Mouse (Mus musculus): ENCODE measurements around the gene Crnn.

Gene Crnn

DNA sequence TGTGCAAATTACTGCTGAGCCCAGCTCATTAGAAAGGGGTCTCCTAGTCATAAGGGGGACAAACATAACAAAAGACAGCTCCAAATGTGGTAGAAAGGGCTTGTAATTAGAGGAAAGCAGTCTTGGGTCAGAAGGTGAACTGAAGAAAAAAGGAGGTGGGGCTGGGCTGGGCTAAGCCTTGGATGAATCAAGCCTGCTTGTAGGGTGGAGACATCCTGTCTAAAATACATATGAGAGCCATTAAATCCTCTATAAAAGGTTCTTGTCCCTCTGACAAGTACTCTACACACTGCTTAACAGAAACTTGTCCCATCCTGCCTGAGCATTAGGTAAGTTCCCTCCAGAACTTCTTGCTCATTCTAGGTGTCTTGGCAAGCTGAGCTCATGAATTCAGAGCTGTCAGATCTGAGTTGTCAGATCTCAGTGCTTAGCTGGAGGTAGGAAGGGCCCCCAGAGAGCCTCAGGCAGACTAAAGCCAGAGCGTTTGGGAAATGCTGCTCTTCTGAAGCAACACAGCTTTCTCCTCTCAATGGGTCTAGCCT lies at the start of gene Crnn:
Gene Crnn, plus strand, starts transcription at position 278 of the 542 bp plus-strand sequence.
- DNase-seq (ENCODE audit: low spot score): peak; percentile 0

DNA sequence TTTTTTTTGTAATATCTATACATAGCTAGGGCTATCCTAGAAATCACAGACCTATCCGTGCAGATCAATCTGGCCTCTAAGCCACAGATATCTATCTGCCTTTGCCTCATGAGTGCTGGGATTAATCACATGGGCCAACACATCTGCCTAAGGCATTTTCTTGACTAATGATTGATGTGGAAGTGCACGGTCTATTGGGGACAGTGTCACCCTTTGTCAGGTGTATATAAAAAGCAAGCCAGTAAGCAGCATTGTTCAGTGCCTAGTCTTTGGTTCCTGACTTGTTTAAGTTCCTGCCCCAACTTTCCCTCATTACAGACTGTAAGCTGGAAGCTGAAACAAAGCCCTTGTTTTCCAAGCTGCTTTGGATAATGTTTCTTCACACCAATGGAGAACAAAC lies 48.1 kb upstream of the Crnn start:
- no peak for DNase-seq (ENCODE audit: low spot score)

DNA sequence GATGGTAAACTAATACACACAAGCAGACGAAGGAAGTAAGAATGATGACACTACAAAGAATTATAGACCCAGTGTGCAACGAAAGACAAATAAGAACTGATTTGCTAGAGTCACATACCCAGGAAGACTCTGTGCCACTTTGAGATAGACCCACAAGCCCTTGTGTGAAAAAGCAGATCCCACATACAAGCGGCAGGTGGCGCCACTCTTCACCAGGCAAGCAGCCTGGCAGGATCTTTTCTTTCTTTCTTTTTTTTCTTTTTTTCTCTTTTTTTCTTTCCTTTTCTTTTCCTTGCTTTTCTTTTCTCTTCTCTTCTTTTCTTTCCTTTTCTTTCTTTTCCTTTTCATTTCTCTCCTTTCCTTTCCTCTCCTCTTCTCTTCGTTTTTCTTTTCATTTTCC lies 32.9 kb upstream of the Crnn start:
- peak; percentile 4 for DNase-seq (ENCODE audit: low spot score)

GRCm38 (mm10) chr3:93114481-93114880 lies 30.1 kb upstream of the Crnn start:
- peak; percentile 78 for DNase-seq (ENCODE audit: low spot score)

DNA sequence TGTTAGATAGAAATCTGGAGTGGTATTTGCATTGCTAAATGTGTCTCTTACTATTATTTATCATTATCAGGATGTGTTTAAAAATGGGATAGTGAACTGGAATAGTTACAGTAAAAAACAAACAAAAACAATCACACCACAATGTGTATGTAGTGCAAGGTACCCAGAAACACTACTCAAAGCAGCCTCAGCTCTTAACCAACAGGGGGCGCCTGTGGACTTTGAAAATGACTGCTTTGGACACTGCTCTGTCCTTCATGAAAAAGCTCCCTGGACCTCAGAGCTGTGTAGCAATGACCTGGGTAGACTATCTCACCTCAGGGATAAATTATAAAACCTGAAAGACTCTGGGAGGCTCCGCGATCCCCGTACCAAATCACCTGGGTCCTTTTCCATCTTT lies 25.5 kb upstream of the Crnn start:
- peak; percentile 9 for DNase-seq (ENCODE audit: low spot score)

DNA sequence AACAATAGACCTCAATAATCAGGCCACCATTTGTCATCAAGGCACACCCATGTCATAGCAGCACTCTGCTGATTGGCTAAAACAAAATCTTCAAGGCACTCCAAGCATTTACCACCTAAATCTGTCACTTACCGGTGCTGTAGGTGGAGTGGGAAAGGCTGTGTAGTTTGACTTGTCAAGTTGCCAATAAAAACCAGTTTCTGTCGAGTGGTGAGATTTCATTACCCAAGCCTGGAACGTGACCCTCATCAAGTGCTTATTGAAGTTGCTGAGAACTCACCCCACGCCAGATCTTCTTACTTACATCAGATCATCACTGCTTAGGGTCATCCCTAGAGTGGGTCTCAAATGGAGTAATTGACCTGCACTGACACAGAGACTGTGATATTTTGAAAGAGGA lies 16.5 kb upstream of the Crnn start:
- no peak for DNase-seq (ENCODE audit: low spot score)

GRCm38 (mm10) chr3:93129076-93129475 lies 15.5 kb upstream of the Crnn start:
- DNase-seq (ENCODE audit: low spot score): no peak

GRCm38 (mm10) chr3:93130460-93130859 lies 14.1 kb upstream of the Crnn start:
- DNase-seq (ENCODE audit: low spot score): peak; percentile 67

GRCm38 (mm10) chr3:93162502-93162901 lies 17.9 kb downstream of the Crnn start:
- no peak for DNase-seq (ENCODE audit: low spot score)

DNA sequence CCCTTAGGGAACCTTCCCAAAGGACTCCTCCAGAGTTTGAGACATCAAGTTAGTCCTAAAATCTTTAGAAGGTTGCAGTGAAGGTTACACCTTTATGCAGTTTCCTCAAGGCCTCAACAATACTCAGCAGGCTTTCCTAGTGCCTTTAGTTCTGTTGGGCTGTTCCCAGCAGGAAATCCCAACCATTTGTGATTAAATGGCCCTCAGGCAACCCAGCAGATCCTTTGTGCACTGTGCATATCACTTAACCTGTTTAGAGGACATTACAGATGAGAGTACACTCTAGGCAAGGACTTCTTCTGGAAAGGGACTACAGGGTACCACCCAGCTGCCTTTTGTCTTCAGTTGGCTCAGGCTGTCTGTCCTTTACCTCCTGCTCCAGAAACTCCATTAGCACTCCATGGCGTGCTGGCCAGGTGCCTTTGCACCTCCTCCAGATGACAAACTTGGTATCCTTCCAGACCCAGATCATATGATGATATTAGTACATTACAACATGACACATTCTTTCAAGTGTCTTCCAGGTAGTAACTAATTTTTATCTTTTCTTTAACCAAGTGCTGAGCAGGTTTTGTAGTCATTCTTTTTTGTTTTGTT lies 18.5 kb downstream of the Crnn start:
- no peak for DNase-seq (ENCODE audit: low spot score)

DNA sequence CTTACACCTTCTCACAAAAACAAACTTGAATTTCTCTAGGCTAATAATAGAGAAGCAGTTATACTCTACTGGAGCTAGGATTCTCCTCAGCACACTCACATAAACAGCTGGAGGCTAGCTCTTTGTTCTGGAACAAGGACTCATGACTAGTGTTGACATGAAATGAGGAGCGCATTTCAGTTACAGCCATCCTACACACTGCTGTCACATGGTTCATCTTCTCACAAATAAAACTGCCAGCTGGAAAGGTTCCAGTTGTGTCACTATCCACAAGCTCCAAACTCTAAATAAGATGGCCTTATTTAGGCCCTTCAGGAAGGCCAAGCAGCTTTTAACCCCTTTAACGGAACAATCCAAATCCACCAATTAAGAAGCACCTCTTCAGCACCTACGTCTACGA lies 36.3 kb downstream of the Crnn start:
- no peak for DNase-seq (ENCODE audit: low spot score)

DNA sequence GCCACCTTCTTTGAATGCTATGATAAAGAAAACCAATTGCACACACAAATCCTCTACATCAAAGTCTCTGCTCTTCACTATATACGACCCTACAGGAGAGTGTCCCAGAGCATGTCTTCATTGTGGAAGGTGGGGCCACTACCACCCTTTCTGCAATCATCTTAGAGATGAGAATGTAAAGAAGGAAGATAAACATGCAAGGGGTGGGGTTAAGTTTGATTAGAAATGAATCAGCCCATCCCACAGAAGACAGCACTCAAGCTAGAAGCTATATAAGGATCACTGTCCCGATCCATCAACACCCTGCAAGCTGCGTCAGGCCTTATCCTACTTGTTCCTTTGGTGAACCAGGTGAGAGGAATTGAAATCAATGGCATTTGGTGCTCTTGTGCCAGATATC lies 52.4 kb downstream of the Crnn start, which contains the start of gene Flg2:
Gene Flg2, plus strand, starts transcription at position 301 of the 400 bp plus-strand sequence.
- no peak for DNase-seq (ENCODE audit: low spot score)

Measured in embryo, embryonic 10.5 days (tissue).